Mouse (Mus musculus): ENCODE measurements around the gene Gps1.
"Not testable (repeated sequence)": the region's sequence is repeated elsewhere in the genome, so short reads cannot be mapped to it uniquely, and the experiment has no call there.

Gps1 gene

DNA sequence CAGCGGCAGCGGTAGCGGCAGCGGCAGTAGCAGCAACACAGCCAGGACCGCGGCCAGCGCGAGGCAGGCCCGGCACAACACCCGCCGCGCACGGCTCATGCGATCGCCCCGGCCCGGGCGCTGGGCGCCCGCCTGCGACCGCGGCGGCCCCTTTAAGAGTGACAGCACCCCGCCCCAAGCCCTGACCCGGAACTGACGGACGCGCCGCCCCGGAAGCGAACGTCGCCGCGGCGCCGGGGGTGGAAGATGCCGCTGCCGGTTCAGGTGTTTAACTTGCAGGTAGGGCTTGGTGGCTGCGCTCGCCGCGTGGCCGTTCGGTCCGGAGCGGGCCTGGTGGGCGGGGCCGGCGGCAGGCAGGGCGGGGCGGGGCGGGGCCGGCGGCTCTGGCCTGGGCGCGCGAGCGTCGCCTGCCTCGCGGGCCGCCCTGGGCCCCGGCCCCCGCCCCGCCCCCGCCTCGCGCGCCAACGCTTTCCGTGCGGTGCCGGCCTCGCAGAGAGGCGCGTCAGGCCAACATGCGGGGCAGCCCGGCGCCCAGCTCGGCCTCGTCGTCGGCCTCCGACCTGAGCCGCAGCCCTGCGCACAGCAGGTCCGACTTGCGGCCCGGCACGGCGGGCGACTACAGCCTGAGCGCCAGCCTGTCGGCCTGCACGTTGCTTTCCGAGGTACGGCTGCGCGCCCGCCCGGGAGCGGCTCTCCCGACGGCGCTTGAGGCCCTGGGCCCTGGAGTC is at the start of gene Gps1, which contains the start of gene Rfng:
Gene Gps1 (plus strand): TSS at position 209 of the 728 bp plus-strand sequence.
Gene Rfng (minus strand): TSS at position 144 of the 728 bp plus-strand sequence.
- in situ Hi-C loops (cut with MboI; ENCODE audit: low sequenced_read_pairs), result no loop called here

DNA sequence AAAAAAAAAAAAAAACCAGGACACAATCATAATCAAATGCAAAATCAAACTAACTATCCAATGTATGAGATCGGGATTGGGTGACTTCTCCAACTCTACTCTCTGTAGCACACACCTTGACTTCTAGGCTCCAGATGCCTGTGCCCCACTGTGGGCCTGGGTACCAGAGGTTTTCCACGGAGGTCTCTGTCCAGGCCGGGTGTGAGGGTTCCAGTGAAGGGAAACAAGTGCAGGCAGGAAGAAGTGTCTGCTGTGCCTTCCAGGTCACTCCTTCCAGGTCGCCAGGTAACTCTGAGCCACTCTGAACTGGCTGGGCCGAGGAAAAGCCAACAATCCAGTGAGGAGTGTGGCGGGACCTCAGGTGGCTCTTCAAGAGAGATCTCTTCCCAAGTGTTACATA is 47.6 kb upstream of the Gps1 start:
- in situ Hi-C loops (cut with MboI; ENCODE audit: low sequenced_read_pairs), result no loop called here

- in situ Hi-C loops (cut with MboI; ENCODE audit: low sequenced_read_pairs), result no loop called here
Observed at GRCm38 (mm10) chr11:120740981-120741380, 43.1 kb upstream of the Gps1 start.

DNA sequence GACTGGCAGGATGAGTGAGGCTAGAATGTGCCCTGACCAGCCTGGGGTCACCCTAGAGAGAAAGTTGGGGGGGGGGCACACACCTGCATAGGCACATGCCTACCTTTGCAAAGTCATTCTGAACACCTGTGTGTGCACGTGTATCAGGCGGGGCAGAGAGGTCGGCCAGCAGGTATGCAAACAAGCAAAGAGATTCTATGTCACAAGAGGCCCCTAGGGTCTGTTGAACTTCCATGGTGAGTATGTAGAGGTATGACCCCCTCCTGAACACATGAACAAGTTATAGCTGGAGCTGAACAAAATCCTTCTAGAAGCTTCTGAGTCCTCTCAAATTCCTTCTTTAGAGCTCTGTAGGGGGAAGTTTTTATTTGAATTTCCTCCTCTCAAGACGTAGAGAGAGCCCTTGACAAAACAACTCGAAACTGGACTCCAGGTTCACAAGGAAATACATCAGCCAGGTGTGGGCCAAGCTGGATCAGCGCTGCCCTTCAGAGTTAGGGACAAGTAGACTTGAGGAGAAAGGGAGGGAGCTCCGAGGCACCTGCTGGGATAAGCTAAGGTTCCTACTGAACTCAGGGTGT is 39.9 kb upstream of the Gps1 start:
- in situ Hi-C loops (cut with MboI; ENCODE audit: low sequenced_read_pairs), result no loop called here

GRCm38 (mm10) chr11:120747974-120748373 is 36.1 kb upstream of the Gps1 start:
- in situ Hi-C loops (cut with MboI; ENCODE audit: low sequenced_read_pairs), result no loop called here

GRCm38 (mm10) chr11:120749430-120749829 is 34.6 kb upstream of the Gps1 start:
- in situ Hi-C loops (cut with MboI; ENCODE audit: low sequenced_read_pairs), result no loop called here

DNA sequence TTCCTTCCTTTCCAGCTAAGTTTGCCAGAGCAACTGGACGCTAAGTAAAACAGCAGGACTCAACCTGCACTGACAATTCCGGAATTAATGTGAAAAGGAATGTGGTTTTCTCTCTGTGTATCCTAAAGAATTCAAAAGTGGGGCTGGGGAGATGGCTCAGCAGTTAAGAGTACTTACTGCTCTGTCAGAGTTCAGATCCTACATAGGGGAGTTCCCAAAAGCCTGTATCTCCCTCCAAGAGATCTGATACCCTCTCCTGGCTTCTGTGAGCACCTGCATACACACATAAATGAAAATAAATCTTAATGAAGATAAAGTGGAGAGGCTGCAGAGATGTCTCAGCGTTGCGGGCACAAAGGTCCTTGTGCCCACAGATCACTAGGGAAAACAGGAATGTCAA is 32.5 kb upstream of the Gps1 start:
- in situ Hi-C loops (cut with MboI; ENCODE audit: low sequenced_read_pairs), result no loop called here

GRCm38 (mm10) chr11:120760236-120760635 is 23.8 kb upstream of the Gps1 start:
- in situ Hi-C loops (cut with MboI; ENCODE audit: low sequenced_read_pairs), result no loop called here

- in situ Hi-C loops (cut with MboI; ENCODE audit: low sequenced_read_pairs), result no loop called here
Observed at GRCm38 (mm10) chr11:120761811-120762671, 22.0 kb upstream of the Gps1 start.

- in situ Hi-C loops (cut with MboI; ENCODE audit: low sequenced_read_pairs), result not testable (repeated sequence)
Observed at GRCm38 (mm10) chr11:120762672-120763041, 21.4 kb upstream of the Gps1 start, which contains the start of gene Hmga1b. Gene Hmga1b, plus strand, starts transcription at chr11:120762794.

DNA sequence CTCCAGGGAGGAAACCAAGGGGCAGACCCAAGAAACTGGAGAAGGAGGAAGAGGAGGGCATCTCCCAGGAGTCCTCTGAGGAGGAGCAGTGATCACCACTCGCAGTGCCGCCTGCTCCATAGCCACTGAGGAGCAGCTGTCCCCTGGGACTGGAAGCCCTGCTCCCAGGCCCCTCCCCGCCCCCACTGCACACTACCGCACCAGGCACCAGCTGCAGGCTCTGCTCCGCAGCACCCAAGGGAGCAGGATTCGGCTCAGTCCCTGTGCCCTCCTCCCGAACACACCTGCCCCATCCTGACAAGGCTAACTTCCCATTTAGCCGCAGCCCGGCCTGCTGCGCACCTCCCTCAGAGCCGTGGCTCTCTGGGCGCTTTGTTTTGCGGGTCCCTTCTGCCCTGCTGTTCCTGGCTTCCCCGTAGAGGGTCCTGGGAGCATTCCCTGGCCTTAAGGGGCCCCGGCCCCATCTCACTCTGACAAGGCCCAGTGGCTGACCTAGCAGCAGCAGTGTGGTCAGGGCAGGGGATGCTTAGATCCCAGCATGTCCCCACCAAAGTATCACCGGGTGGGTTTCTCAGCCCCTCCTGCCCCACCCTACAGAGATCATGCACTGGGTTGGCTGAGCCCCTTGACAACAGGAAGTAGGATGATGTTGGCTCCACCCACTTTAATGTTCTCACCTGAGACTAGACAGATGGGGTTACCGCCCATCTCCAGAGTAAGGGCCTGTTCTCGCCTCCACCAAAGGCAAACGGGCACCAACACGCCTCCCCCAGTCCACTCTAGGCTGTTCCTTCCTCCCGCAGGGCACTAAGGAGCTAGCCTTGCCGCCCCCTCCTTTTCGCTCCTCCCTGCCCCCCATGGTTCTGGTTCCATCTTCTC is 20.7 kb upstream of the Gps1 start:
- in situ Hi-C loops (cut with MboI; ENCODE audit: low sequenced_read_pairs), result not testable (repeated sequence)

DNA sequence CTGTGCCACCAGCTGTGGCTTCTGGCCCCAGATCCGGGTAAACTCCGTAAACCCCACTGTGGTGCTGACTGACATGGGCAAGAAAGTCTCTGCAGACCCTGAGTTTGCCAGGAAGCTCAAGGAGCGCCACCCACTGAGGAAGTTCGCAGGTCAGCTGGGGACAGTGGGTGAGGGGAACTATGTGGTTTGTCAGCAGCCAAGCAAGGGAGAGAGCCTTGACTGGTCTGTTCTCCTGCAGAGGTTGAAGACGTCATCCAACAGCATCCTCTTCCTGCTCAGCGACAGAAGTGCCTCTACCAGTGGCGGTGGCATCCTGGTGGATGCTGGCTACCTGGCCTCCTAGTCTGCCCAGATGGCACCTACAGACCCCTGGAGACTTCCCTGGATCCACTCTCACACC is 17.0 kb upstream of the Gps1 start:
- in situ Hi-C loops (cut with MboI; ENCODE audit: low sequenced_read_pairs), result not testable (repeated sequence)

- in situ Hi-C loops (cut with MboI; ENCODE audit: low sequenced_read_pairs), result no loop called here
Observed at GRCm38 (mm10) chr11:120768206-120768605, 15.9 kb upstream of the Gps1 start.

- in situ Hi-C loops (cut with MboI; ENCODE audit: low sequenced_read_pairs), result no loop called here
Observed at GRCm38 (mm10) chr11:120772749-120773148, 11.3 kb upstream of the Gps1 start.

DNA sequence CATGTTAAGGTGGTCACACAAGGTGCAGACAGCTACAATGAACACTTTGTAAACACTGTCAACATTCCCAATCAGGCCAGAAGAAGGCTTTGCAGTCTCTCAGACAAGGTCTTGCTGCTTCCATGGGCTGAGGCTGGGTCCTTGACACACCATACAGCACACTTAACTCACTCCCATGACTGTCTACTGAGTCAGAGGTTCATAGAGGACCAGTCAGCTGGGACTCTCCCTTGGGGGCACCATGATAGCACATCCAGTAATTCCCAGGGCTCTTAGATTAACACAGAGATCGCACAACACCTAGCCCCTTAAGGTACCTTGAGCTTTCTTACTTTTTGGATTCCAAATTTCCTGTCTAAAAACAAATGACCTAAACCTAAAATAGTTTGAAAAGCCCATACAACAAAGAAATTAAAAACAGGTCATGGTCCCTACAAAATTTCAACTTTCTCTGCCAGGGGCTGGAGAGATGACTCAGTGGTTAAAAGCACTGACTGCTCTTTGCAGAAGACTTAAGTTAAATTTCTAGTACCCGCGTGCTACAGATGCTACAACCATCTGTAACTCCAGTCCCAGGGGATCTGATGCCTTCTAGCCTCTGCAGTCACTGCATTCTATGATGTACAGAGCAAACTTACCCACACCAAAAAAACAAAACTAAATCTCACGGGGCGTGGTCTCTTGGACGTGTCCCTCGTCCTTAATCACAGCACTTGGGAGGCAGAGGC is 10.4 kb upstream of the Gps1 start:
- in situ Hi-C loops (cut with MboI; ENCODE audit: low sequenced_read_pairs), result no loop called here

DNA sequence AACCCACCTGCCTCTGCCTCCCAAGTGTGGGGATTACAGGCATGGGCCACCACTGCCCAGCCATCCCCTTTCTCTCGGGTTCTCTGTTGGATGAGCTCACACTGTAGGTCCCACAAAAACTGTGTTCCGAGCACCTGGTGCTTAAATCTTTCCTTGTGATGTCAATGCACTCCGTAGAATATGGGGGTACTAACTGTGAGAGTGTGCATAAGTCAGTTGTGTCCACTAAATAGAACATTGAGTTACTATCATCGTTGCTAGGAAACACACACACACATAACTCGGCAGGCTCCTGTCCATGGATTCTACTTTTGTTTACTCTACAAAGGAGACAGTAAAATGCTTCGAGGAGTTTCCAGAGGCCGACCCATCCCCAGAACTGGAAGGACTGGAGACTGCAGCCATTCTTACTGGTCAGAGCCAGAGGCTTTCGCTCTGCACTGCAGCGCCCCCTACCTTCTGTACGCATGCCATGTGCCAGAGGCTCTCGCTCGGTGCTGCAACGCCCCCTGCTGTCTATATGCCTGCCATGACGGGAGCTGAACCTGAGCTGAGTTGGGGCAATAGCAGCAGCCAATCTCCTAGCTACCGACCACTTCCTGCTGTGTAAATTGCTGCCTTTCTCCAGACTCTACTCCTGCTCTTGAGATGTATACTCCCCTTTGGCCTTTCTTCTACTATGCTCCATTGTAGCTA is 8.2 kb upstream of the Gps1 start:
- in situ Hi-C loops (cut with MboI; ENCODE audit: low sequenced_read_pairs), result no loop called here

GRCm38 (mm10) chr11:120777123-120777522 is 6.9 kb upstream of the Gps1 start:
- in situ Hi-C loops (cut with MboI; ENCODE audit: low sequenced_read_pairs), result no loop called here

DNA sequence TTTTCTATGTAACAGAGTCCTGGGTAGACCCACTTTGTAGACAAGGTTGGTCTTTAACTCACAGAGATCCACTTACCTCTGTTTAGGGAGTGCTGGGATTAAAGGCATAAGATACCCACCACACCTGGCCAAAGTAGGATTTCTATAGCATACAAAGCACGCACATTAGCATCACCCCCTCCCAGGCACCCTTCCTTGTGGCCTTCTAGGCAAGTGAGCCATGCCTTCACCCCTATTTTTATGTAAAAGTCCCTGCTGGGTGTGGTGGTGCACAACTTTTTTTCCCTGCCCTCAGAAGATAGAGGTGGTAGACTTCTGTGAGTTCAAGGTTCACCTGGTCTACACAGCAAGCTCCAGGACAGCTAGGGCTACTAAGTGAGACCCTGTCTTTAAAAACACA is 4.2 kb upstream of the Gps1 start:
- in situ Hi-C loops (cut with MboI; ENCODE audit: low sequenced_read_pairs), result no loop called here

DNA sequence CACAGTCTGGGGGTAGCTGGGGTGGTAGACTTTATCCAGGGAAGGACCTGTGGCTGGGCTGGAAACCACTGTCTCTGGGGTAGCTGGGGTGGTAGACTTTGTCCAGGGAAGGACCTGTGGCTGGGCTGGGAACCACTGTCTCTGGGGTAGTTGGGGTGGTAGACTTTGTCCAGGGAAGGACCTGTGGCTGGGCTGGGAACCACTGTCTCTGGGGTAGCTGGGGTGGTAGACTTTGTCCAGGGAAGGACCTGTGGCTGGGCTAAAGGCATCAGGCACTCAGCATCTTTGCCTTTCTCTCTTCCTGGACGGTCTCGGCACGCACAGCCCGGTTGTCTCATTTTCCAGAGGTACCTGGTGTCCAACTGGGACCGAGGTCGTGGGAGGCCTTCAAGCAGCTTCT is 2.7 kb upstream of the Gps1 start:
- in situ Hi-C loops (cut with MboI; ENCODE audit: low sequenced_read_pairs), result not testable (repeated sequence)

Data from CH12F3 (cell line).